ENCODE assay signal across 10 mouse cellular contexts in genomic region chr2:70562981-70563671, GRCm38 (mm10). TPM values are rescaled to one million over a fixed set of nuclear protein-coding genes. Genes with fewer than 3 reads are reported as not detected.
DNase-seq lines count a peak whose midpoint lies in the region; ATAC-seq and TF ChIP-seq lines count a peak whose summit lies in the region.
"Had no signal": no experiment of that assay in that cellular context is flagged by ENCODE, and none has a peak within 500 bp of the region (broad histone marks: within the 10 kb centered on the region; RNA-seq: fewer than 3 reads in every experiment).

No protein-coding gene starts in this region.

- H3K27me3 ChIP-seq in lung, embryonic 15.5 days = peaks cover 96% of the 10 kb centered on the region
- peaks cover 96% of the 10 kb centered on the region for H3K27me3 ChIP-seq in intestine, postnatal 0 days (replicated peaks; ENCODE audit: control insufficient read depth, insufficient read depth, low read length)

- H3K36me3 ChIP-seq in lung, embryonic 15.5 days = no peaks in the 10 kb centered on the region
- H3K36me3 ChIP-seq in intestine, postnatal 0 days (ENCODE audit: control insufficient read depth, insufficient read depth) = no peaks in the 10 kb centered on the region

- H3K4me3 ChIP-seq in lung, embryonic 15.5 days = peak overlapping the region; percentile 29; the same call in 1 of the 2 replicates
- 0 out of 2 replicates have a peak overlapping the region, but pooled peaks have one; percentile 2 for H3K4me3 ChIP-seq in intestine, postnatal 0 days (ENCODE audit: low read depth, low read length)

- H3K9me3 ChIP-seq in lung, embryonic 15.5 days = no peaks in the 10 kb centered on the region
- no peaks in the 10 kb centered on the region for H3K9me3 ChIP-seq in intestine, postnatal 0 days (ENCODE audit: control insufficient read depth)

- WGBS in lung, embryonic 15.5 days = under 1% methylated on average over 39 of the region's 40 CpGs
- 1% methylated on average over 39 of the region's 40 CpGs for WGBS in intestine, postnatal 0 days

- DNase-seq in cerebellum, postnatal 10 days = peak; percentile 32 to 42
- DNase-seq in cerebellum, adult 9-11 months = no peak
- DNase-seq in lung, postnatal 14 days = no peak
- DNase-seq in retina, postnatal 1 day = peak; percentile 62
- DNase-seq in frontal cortex, adult 2 months (ENCODE audit: extremely low spot score in 1 of 2, low spot score in 1 of 2) = no peak
- no peak for DNase-seq in adrenal gland, postnatal 4 days (ENCODE audit: low spot score in 2 of 2)
- DNase-seq: lung, postnatal 10 days had no signal

- no peak overlapping the region for H3K27ac ChIP-seq in lung, embryonic 15.5 days
- no peak overlapping the region for H3K27ac ChIP-seq in intestine, postnatal 0 days (ENCODE audit: low read depth, low read length)

- no peak for TF ChIP-seq CTCF in intestine, postnatal 0 days (IDR thresholded peaks at IDR 0.05; ENCODE audit: low read depth)

- H3K4me2 ChIP-seq in lung, embryonic 15.5 days = peak overlapping the region; percentile 57
- no peak overlapping the region for H3K4me2 ChIP-seq in intestine, postnatal 0 days (replicated peaks; ENCODE audit: low read depth)

- ATAC-seq in lung, embryonic 15.5 days (ENCODE audit: borderline replicate concordance, extremely low read depth, low FRiP score, low TSS enrichment) = no peak
- ATAC-seq in intestine, postnatal 0 days = no peak

- H3K4me1 ChIP-seq in lung, embryonic 15.5 days = peaks cover 60% of the 10 kb centered on the region
- 0 out of 2 replicates have a peak, but pooled peaks cover under 1% of the 10 kb centered on the region for H3K4me1 ChIP-seq in intestine, postnatal 0 days (replicated peaks; ENCODE audit: control insufficient read depth, insufficient read depth, low read length)

- no peak overlapping the region for H3K9ac ChIP-seq in lung, embryonic 15.5 days
- H3K9ac ChIP-seq in intestine, postnatal 0 days (ENCODE audit: low read depth, low read length) = no peak overlapping the region

RNA-seq across cellular contexts. Expression of gene Gad1, which starts 10.3 kb away (rescaled TPM):
- 0.09 and 0.38 TPM in 2 replicates for polyA plus RNA-seq in lung, embryonic 15.5 days (2015; fragmentation: Nextera tagmentation; extraction: Ambion mirVana)
- polyA plus RNA-seq in intestine, postnatal 0 days (2015; fragmentation: Nextera tagmentation; extraction: Ambion mirVana) = 0.12 TPM in 1 of 2 replicates, not detected in the other
- 891 and 1,276 TPM in 2 replicates for polyA plus RNA-seq in frontal cortex, adult 2 months (2012; rRNA removed)
- 1 to 10 TPM; 2.1 to 2.6 TPM for total RNA-seq in adrenal gland, postnatal 4 days (2021)

RNA-seq across cellular contexts. Expression of gene Erich2, which starts 54.5 kb away (rescaled TPM):
- polyA plus RNA-seq in lung, embryonic 15.5 days (2015; fragmentation: Nextera tagmentation; extraction: Ambion mirVana) = 6.9 and 7.6 TPM in 2 replicates
- polyA plus RNA-seq in intestine, postnatal 0 days (2015; fragmentation: Nextera tagmentation; extraction: Ambion mirVana) = 0.94 and 1.3 TPM in 2 replicates
- polyA plus RNA-seq in frontal cortex, adult 2 months (2012; rRNA removed) = 0.94 and 1.0 TPM in 2 replicates
- total RNA-seq in adrenal gland, postnatal 4 days (2021) = under 1 TPM; 0.28 to 0.76 TPM
- total RNA-seq: gastrocnemius, postnatal 4 days had no signal

Comparison
In these comparisons a context has a peak if more than half of its experiments do, and no peak if none do; other contexts are left out.
1. DNase-seq: peak in cerebellum, postnatal 10 days (2 of 2) and retina, postnatal 1 day (single experiment); none in cerebellum, adult 9-11 months (single experiment), lung, postnatal 14 days (single experiment), frontal cortex, adult 2 months (0 of 2) and adrenal gland, postnatal 4 days (0 of 2).
2. RNA of gene Gad1, which starts 10.3 kb away (polyA plus RNA-seq): 891 to 1,276 TPM in frontal cortex, adult 2 months; 0.12 TPM in intestine, postnatal 0 days and 0.09 to 0.38 TPM in lung, embryonic 15.5 days; every median in the first group is over 100 times any median in the second.